ENCODE assay signal across 14 mouse cellular contexts in genomic region chr11:105678996-105679395, GRCm38 (mm10).
"Had no signal": no experiment of that assay in that cellular context is flagged by ENCODE, and none has a peak within 500 bp of the region (broad histone marks: within the 10 kb centered on the region; RNA-seq: fewer than 3 reads in every experiment).

No protein-coding gene starts in this region.

- H3K9me3 ChIP-seq: limb, embryonic 10.5 days; limb, embryonic 13.5 days; liver, embryonic 13.5 days had no signal

- H3K9ac ChIP-seq: limb, embryonic 13.5 days; liver, embryonic 13.5 days had no signal

- H3K27ac ChIP-seq: layer of hippocampus, adult 2 months; limb, embryonic 10.5 days; limb, embryonic 13.5 days; liver, embryonic 13.5 days had no signal

- H3K36me3 ChIP-seq: limb, embryonic 10.5 days; limb, embryonic 13.5 days; liver, embryonic 13.5 days had no signal

- H3K4me2 ChIP-seq: limb, embryonic 13.5 days; liver, embryonic 13.5 days; midbrain, embryonic 11.5 days had no signal

- H3K27me3 ChIP-seq: limb, embryonic 13.5 days; liver, embryonic 13.5 days had no signal

- DNase-seq: layer of hippocampus, adult 9-11 months; liver, embryonic 13.5 days; lung, adult 2 months; lung, postnatal 14 days; lung, postnatal 4 days; midbrain, embryonic 14.5 days; thymus, adult 18-20 months; thymus, postnatal 36 days had no signal

- H3K4me1 ChIP-seq: limb, embryonic 10.5 days; limb, embryonic 13.5 days; liver, embryonic 13.5 days had no signal

- H3K4me3 ChIP-seq: layer of hippocampus, adult 2 months; limb, embryonic 10.5 days; limb, embryonic 13.5 days; liver, embryonic 13.5 days had no signal

- ATAC-seq: inflammation-experienced regulatory T-cells, adult 6 months; intestine, embryonic 16.5 days had no signal
